Mouse (Mus musculus) kidney, adult 18-20 months (tissue): ENCODE results near the gene Zfp777.

Source experiments
- DNase-seq: peaks from one replicate; pipeline ENCODE4 v3.0.0; 2021

Zfp777 gene

DNA sequence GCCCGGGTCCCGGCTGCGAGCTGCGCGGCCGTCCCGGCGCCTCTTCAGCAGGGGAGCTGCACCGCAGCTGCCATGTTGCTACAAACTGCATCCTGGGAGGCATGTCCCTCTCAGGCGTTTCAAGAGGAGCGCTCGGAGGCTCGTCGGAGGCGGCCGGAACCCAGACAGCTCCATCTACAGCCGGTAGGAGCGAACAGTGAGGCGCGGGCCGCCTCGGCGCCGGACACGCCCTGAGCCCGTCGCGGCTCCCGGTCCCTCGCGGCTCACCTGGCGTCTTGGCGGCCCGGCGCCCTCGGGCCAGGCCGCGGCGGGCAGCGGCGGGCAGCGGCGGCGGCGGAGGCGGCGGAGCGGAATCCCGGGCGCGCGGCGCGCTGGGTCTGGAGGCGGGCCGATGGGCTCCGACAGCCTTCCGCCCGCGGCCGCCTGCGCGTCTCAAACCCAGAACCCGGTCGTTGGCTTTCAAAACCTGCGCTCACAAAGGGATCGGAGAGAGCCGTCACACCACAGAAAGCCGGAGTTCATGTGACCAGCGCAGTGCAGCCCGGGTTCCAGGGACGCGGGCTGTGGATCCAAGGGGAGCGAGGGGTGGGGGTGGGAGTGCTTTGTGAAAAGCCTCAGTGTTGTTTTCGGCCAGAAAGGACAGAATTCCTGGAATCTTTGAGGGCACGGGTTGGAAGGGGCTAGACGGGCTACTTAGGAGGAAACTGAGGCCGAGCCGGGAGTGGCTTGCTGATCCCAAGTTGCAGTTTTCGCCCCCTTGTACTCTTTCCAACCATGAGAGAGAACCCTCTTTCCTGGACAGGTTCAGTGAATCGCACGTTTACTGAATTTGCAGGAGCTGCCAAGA, at the start of gene Zfp777:
Zfp777 (minus strand) TSS at position 486 of the 847 bp plus-strand sequence.
- peak; percentile 83 for DNase-seq

DNA sequence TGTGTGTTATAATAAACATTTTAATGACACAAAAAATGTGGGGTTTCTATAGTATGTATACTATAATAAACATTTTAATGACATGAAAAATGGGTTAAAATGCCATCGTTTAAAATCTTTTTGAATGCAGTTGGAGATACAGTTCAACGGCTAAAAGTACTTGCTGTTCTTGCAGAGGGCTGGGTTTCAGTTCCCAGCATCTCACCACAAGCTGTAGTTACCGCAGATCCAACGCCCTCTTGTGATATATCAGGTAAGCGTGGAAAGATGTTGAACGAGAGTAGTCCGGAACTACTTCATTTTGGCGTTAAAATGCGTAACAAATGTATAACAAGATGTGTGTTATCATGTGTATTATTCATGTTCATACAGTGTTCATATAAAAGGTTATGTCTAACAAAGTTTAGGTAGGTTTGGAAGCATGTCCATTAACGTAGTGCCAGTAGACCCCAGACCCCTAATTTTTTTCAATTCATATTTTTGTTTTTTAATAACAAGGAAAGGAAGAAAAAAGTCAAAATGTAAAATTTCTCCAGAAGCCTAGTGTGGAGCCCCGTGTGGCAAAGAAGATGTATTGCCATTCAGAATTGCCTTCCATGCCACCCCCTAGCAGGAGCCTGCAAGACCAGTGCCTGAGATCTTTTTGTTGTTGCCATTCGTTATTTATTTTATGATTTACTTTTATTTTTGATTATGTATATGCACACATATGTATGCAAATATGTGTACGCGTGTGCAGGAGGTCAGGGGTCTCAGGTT, 38.4 kb upstream of the Zfp777 start:
- no peak for DNase-seq

DNA sequence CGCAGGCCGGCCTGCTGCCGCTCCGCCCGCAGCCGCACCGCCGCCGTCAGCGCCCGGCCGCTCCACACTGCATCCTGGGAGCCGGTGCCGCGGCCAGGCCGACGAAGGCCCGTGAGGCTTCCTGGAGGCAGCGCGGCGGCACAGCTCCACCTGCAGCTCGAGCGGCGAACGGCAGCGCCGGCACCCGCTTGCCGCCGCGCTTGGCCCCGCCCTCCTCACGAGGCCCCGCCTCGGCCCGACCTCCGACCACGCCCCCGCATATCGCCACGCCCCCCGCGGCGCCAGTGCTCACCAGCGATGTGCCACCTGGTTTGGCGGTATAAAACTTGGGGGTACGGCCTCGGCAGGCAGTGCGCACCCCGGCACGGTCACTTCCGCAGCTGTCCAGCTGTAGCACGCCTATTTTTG, 37.8 kb upstream of the Zfp777 start, which contains the start of gene Zfp746:
Zfp746 (minus strand) TSS at position 123 of the 408 bp plus-strand sequence.
- peak; percentile 96 for DNase-seq

DNA sequence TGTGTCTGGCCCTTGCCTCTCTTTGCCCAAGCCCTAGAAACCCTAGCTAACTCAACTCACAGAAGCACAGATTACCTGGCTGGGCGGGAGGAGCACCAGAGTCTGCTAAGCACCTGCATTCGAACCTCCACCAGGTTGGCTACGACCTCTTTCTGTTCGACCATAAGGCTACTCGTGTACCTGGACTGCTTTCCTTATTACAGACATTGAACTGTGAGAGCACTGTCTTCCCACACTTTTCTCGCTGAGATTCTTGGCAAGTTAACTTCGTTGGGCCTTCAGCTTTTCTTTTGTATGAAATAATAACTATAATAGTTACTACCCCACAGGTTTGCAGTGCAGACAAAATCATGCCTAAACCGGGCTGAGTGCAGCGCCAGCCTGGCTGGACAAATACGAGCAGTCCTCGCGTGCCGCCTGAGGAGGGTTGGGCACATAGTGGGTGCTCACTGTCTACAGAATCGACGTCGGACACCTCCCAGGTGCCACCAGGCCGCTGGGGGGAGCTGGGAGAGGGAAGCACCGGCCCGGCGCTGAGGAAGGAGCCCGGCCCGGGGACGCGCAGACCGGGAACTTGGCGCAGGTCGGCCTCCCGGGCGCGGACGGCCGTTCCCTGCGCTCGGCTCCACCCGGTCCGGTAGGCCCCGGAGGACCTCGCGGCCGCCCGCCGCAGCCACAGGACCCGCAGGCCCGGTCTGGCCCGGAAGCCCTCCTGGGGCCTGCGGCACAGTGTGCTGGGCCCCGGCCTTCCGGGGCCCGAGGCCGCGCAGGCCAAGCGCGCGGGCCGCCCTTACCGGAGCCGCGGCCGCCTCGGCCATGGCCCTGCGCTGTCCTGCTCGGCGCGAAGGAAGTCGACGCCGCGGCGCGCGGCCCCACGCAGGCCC, 37.1 kb upstream of the Zfp777 start:
- DNase-seq, result peak; percentile 80

DNA sequence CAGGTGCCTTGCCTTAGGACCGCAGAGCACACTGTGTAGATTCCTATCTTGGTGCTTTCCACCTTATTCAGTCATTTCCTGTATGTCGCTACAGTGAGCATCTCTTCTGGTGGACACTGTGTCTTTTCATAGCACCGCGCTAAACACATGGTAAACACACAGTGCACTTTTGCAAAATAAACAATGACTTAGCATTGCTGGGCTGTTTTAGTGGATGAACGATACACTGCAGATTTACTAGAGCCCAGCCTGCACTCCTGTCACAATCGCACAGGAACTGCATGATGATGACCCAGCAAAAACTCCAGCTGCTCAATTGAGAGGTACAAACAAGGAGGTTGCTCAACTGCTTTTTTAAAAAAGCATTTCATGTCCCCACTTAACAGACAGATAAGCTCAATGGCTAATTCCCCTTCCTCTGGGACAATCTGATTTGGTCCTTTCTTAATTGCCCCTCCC, 35.1 kb upstream of the Zfp777 start:
- DNase-seq, result no peak

DNA sequence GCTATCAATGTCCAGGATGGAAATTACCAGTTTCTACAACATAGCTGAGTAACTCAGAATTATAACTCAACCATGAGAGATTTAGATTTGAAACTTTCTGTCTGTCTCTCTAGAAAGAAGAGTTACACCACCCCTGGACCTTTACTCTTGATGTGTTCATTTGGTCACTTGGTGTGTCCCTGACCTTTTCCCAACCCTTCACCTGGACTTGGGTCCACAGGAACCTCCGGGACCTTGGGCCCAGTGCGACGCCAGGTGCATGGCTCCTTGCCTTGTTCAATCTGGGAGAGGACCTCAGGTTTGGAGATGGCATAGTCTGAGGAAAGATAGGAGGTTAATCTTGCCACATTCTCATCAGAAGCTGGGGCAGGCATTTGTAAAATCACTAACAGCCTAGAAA, 33.2 kb upstream of the Zfp777 start:
- no peak for DNase-seq

DNA sequence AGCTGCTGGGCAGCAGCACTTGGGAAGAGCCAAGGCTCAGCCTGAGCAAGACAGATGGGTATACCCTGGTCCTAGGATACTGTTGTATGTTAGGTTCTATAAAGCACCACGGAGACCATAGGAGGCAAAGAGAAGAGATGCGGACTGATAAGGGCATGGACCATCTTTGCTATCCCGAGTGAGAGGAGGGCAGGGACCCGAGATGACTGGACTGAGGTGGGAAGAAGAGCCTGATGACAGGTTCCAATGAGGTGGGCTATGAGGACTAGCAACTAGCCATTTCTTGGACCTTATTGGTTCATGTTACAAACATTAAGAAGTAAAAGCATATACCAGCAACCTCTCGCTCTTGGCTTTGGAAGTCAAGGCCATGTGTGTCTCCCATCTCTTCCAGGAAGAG, 32.3 kb upstream of the Zfp777 start:
- no peak for DNase-seq

DNA sequence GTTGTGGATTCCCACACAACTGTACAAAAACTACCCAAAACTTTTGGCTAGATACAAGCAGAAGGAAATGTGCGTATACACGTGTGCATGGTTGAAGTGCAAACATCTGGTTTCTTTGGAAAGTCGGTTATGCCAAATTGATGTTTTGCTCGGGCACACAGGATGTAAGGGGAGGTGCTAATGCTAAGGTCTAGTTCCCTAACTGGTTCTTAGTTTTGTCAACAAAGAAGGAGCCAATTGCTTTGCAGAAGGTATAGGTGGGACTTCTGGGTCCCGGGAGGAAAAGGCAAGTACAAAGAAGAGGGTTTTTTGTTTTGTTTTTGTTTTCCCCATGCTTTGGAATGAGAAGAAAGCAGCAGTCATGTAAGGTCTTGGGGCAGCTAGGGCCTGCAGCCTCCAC, 24.6 kb upstream of the Zfp777 start:
- DNase-seq, result no peak

DNA sequence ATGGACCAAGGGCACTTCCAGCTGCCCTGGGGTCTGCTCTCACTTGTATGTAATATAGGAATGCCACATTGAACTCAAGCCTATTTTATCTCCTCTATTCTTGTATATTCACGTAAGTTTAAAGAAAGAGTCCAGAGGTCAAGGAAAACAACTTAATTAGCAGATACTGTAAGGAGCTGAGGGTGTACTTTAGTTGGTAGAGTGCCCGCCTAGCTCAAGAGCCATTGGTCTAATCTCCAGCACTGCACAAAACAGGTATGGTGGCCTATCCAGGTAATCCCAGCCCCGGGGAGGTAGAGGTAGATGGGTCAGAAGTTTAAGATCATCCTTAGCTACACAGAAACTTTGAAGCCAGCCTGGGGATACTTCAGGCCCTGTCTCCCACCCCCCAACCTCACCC, 18.8 kb upstream of the Zfp777 start:
- no peak for DNase-seq

DNA sequence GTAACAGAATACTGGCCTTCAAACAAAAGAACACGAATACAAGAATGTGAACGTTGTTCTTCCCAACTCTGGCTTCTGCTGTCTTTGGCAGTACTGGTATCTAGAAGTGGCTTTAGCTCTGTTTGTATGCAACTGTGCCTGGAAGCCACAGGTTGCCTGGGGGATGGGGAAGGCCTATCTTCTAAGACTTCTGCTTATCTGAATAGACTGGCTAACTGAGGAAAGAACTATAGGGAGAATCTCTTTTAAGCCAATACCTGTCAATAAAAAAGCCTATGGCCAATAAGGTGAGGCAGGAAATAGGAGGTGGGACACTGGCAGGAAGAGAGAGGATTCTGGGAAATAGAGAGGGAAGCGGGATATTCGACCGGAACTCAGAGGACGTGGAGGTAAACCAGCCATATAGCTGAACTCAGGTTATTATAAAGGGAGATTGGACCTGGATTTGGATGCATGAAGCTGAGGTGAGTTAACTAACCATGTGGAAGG, 16.9 kb upstream of the Zfp777 start:
- no peak for DNase-seq

DNA sequence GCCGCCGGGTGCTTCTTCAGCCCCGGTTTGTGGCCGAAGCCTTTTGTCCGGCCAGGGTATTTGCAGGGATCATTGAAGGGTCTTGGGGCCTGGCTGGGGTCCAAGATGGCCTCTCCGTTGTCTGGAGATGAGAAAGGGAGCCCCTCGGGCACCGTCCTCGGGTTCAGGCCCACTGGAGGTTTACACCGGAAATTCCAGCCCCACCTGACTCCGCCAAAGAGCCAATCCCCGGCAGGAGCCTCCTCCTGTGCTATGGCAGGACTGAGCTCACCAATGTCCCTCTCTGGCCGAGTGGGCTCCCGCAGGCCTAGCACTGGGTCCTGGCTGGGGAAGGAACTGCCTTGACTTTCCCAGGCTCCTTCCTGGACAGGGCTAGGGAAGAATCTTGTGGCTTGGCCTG, 15.7 kb upstream of the Zfp777 start:
- no peak for DNase-seq

DNA sequence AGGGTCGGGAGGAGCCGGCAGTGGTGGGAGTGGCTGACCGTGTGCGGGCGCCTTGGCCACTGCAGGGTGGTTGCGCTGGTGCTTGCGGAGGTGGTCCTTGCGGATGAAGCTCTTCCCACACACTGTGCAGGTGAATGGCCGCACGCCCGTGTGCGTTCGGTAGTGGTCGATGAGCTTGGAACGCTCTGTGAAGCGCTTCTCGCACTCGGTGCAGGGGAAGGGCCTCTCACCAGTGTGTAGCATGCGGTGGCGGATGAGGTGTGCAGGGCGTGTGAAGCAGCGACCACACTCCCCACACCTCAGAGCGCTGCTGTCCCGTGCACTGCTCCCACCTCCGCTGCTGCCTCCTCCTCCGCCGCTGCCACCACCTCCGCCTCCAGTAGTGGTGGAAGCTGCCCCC, 15.2 kb upstream of the Zfp777 start:
- DNase-seq, result no peak

DNA sequence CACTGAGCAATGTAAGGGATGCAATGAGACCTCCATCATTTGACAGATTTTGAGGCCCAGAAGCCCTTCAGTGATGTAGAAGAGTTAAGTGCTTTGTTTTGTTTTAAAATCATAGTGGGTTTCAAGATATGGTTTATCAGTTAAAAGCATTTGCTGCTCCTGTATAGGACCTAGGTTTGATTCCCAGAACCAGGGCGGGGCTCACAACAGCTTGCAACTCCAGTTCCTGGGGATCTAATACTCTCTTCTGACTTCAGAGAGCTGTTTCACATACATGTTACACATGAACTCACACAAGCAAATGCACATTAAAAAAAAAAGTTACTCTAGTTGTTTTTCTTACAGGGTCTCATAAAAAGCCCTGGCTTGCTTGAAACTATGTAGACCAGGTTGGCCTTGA, 12.2 kb upstream of the Zfp777 start:
- DNase-seq, result no peak

DNA sequence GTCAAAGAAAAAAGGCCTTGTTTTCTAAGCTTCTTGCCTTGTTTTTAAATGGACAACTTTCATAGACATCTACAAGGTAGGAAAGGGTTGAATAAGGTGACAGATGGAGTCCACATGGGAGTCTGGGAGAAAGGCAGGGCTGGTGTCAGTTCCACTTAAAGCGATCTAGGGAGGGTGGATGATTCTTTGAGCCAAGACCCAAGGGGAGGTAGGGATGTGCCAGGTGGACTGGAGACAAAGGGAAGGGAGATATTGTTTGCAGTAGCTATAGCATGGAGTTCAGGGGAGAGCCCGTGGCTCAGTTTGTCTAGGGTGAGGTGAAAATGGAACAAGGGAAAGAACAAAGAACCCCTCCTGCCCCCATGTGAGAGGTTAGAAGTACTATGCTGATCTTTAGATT, 11.7 kb upstream of the Zfp777 start:
- no peak for DNase-seq

DNA sequence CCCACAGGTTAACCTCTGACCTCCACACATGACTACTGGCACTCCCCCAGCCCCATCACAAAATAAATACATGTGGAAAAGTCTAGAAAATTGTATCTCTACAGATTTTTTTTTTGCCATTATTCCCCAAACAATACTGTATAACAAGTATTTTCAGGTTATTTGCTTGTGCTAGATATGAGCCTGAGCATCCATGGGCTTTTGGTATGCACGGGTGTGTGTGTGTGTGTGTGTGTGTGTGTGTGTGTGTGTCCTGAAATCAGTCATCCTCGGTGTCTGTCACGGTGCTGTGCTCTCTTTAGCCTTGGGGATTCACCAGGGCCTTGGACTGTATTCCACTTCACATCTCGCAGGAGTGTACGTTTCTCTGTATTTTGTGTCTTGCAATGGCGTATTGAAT, 3.4 kb upstream of the Zfp777 start:
- no peak for DNase-seq

DNA sequence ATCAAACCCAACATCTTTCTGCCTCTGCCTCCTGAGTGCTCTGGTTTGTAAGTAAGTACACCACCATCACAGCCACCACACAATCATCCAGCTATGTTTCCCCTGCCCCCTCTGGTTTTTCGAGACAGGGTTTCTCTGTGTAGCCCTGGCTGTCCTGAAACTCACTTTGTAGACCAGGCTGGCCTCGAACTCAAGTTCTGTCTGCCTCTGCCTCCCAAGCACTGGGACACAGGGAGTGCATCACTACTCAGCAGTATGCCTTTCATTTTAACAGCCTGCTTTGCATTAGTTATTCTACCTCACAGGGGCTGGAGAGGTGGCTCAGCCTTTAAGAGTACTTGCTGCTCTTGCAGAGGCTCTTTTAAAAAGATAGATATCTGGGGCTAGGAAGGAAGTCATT, 3.0 kb upstream of the Zfp777 start:
- DNase-seq, result no peak

DNA sequence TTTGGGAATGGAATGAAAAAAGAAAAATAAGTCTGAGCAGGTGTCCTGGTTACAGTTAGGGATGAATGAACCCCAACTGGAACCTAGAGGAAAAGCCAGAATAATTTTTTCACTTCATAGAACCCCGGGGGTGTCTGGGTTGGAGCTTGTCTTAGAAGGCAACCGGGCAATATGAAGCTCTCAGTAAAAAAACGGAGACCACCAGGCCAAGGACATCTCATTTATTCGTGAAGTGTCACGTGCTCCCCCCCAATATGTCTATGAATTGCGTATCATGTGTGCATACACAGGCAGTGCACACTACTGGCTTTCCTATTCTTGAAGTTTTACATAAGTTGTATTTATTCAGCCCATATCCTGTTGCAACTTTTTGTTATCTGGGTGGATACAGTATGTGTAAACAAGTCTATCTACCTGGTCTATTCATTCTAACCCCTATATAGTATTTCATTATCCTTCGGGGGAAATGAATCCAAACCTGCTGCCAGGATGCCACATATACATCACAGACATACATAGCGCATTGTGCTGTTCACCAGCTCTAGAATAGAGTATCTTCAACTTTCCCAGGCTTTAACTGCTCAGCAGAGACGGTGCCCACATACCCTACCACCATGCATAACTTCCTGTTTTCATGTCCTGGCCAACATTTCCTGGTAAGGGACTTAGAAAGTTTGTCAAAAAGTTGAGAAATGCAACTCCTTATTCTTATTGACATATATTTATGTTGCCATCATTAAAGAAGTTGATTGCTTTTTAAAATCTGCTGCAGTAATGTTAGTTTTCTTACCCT, 758 bp upstream of the Zfp777 start:
- no peak for DNase-seq

DNA sequence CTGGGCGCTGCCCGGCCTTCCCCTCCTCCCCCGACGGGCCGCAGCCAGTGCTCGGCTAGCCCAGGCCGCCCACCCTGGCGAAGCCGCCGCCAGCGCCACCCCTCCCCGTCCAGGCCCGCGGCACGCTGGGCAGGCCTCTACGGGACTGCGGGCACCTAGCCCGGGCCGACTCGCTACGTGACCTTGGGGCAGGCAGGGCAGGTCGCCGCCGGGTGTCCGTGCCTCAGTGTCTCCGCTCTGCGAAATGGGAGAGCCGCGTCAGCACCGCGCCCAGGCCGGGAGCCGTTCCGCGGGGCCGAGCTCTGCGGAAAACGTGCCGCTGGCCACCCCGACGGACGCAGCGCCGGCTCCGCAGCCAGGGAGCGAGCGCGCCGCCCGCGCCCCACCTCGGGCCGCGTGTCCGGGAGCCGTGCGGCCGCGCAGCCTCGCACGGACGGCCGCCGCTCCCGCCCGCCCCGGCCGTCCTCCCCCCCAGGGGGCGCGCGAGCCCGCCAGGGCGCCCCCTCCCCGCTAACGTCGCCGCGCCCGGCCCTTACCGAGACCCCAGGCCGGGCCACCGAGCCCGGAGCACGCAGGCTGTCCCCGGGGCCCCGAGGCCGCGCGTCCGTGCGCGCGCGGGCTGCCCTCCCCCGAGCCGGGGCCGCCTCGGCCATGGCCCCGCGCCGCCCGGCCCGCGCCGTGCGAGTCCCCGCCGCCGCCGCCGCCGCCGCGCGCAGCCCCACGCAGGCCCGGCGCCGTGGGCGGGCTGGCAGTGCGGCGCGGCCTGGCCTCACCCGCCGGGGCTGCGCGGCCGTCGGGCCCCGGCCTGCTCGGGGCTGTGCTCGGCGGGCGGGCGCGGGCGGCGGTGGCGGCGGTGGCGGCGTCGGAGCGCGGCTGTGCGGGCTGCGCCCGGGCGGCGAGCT, 1.0 kb downstream of the Zfp777 start:
- peak; percentile 61 for DNase-seq

DNA sequence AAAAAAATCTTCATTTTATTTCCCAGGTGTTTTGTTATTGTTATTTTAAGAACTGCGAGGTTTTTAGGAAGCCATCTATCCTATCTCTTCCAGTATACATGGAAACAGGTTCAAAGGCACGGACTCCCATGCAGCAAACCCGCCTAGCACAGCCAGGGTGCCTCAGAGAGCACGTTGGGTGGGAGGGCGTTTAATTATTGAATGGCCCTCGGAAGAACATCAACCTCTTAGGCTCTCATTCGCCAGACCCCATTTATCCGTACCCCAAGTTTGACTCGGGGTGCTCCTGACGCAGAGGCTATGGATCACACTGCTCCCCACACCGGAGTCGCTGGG, 1.6 kb downstream of the Zfp777 start:
- peak; percentile 7 for DNase-seq

DNA sequence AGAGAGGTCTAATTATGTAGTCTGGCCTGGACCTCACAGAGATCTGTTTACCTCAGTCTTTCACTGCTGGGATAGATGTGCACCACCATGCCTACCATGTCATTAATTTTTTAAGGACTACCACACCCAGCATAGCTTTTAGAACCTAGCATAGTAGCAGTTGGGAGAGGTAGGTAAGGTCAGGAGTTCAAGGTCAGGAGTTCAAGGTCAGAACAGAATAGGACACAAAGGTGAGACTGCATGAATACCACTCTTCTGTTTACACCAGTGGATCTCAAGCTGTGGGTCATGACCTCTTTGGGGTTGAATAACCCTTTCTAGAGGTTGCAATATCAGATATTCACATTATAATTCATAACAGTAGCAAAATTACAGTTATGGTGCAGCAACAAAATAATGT, 16.1 kb downstream of the Zfp777 start:
- DNase-seq, result no peak
